Mouse (Mus musculus): ENCODE data around the gene Cdrt4. TPM values are rescaled to one million over a fixed set of nuclear protein-coding genes. Genes with fewer than 3 reads are reported as not detected.

Cdrt4 gene
- total RNA-seq, 2 experiments from 2014 or later: not detected

DNA sequence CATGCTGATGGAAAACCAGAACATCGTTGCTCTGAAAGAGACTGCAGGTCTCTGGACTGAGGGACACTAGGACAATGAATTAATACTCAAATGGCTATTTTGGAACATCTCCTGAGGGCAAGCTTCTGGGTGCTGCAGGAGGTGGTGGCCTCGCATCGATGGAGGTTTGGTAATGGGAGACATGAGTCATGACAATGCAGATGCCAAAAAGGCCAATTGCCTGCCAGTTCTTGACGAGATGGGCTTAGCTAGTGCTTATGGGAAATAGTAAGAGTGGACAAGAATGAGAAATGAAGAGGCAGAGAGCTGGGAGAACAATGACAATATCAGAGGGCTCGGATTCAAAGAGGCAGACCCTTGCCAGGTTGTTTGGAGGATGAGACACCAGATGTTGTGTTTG lies 72.5 kb downstream of the Cdrt4 start:
- intact Hi-C loops (cut with DNase I): no loop called here
- no peak for DNase-seq (ENCODE audit: low spot score in 2 of 2)

DNA sequence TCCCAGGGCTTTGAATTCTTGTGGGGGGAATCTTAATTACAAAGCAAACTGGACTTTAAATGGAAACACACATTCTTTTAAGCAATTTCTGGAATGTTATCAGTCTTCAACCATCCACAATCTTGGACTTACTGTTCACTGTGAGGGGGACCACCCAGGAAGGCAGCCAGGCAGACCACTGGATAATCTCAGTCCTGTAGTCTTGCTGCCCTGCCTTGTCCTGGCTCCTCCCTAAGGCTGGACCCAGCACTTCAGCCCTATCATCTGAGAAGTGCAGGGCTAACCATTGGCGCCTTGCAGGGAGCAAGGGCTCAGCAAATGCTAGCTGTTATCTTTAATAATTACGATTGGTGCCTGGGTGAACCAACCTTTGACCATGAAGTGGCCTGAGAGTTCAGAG lies 73.1 kb downstream of the Cdrt4 start:
- intact Hi-C loops (cut with DNase I): no loop called here
- no peak for DNase-seq (ENCODE audit: low spot score in 2 of 2)

DNA sequence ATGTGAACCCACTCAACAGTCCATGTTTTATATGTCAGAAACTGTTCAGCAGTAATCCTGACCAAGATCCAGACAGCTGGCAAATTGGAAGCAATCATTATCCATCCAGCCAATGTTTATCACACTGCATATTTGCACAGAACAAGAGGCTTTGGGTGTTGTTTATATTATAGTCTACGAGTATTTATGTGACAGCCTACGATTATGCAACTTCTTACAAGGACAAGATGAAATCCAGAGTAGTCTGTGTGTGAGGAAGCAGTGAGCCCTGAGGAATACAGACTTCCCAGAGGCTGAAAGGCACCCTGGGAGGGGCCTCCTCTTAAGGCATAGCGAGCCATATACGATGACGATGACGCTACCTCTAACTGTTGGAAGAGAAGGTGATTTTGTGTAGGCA lies 74.5 kb downstream of the Cdrt4 start:
- peak in 1 of 2 experiments; percentile 19 for DNase-seq (ENCODE audit: low spot score in 2 of 2)
- intact Hi-C loops (cut with DNase I): no loop called here

DNA sequence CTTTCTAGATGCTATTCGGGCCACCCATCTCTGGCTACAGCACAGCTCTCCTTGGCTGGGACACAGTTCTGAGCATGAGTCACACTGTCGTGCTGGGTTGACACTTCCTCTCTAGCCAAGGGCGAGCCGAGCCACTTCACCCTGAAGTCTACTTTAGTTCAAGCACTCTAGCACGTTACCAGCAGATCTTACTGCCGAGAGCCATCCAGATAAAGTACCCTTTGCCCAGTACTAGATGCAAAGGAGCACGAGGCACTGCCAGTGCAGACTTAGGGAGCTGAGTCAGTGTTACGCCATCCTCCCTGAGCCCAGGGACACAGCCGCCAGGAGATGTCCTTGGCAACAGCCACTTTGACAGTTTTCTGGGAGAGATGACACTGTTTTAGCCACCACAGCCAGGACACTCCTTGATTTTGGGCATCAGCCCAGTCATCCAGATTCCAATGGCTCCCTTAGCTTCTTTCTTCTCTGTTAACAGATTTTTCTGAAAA lies 75.7 kb downstream of the Cdrt4 start:
- intact Hi-C loops (cut with DNase I): no loop called here
- DNase-seq (ENCODE audit: low spot score in 2 of 2): peak; percentile 39 to 67

DNA sequence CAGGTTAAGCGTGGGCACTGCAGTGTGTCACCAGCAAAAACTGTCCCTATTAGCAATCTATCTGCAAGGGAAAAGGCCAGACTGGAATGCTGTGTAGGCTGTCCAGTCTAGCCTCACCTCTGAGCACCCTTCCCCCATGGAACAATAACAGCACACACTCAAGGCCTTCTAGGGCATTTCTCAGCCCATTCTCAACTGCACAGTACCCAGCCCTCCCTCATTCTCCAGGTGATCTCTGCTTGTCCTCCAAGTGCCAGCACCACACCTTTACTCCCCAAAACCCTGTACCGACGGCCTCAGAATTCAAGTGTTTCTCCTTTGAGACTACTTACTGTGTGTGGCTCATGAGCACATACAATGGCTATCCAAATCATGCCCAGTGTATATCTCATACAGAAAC lies 77.1 kb downstream of the Cdrt4 start:
- no peak for DNase-seq (ENCODE audit: low spot score in 2 of 2)
- intact Hi-C loops (cut with DNase I): no loop called here

DNA sequence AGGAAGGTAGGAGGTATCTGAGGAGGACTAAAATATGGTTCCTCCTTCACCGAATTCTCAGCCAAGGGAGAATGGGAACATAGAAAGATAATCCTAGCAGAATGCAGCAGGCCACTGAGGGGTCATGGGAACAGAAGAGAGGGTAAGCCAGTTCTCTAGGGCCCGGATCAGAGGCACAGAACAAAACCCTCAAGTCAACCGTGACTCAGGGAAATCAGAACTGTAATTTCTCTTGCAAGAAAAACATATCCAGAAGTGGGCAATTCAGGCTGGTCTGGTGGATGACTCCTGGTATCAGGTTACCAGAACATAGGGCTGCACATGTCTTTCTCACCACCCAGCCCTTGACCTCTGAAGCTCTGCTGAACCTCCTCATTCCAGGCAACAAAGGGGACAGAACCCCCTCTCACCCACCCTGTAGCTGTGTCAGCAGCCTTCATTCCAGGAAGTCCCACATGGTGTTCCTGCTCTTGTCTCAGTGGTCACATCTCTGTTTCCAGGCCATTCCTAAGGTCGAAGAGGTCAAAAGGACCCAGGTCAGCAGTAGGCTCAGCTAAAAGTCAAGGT lies 78.2 kb downstream of the Cdrt4 start:
- intact Hi-C loops (cut with DNase I): no loop called here
- no peak for DNase-seq (ENCODE audit: low spot score in 2 of 2)

DNA sequence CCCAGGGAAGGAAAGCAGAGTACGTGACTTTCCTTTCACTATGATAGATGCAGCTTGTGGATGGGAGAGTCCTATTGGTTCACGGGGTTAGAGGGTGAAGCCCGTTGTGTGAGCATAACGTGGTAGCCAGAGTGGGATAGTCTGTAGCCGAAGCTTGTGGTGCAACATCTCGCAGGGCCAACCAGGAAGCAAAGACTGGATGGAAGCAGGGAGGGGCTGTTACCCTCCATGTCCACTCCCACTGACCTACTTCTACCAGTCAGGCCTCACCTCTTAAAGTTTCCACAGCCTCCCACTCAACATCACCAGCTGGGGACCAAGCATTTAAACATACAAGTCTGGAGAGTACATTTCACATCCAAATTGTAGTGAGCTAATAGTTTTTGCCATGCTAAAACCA lies 78.7 kb downstream of the Cdrt4 start:
- no peak for DNase-seq (ENCODE audit: low spot score in 2 of 2)
- intact Hi-C loops (cut with DNase I): no loop called here

DNA sequence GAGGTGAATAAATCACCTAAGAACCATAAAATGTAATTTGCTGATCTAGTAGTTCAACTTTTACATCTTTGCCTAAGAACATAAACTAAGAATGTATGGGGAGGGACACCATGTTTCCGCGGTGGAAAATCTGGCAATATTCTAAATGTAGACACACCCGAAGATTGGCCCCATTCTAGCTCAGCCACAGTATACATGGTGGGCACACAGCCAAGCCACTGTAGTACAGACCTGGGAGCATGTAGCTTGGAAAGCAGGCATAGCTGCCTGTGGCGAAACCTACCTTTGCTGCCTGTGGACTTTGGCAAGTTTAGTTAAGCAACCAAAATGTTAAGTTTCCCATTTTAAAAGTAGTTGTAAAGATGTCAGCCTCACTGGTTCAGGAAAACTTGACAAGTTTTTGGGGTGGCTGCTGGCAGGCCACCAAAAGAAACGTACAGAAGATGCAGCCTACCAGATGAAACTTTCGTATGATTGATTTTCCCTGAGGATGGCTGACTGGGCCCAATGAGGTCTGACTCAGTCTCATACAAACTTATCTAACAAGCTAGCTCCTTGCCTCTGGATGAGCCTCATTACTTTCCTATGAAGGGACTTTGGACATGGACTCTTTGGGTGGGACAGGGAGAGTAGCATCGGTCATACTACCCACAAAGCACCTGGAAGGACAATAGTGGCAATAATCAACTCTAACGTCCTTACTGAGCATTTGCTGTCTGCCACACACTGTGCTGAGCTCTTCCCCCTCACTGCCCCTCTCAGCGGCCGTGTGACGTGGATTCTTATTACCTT lies 84.6 kb downstream of the Cdrt4 start:
- intact Hi-C loops (cut with DNase I): no loop called here
- DNase-seq (ENCODE audit: low spot score in 2 of 2): no peak

DNA sequence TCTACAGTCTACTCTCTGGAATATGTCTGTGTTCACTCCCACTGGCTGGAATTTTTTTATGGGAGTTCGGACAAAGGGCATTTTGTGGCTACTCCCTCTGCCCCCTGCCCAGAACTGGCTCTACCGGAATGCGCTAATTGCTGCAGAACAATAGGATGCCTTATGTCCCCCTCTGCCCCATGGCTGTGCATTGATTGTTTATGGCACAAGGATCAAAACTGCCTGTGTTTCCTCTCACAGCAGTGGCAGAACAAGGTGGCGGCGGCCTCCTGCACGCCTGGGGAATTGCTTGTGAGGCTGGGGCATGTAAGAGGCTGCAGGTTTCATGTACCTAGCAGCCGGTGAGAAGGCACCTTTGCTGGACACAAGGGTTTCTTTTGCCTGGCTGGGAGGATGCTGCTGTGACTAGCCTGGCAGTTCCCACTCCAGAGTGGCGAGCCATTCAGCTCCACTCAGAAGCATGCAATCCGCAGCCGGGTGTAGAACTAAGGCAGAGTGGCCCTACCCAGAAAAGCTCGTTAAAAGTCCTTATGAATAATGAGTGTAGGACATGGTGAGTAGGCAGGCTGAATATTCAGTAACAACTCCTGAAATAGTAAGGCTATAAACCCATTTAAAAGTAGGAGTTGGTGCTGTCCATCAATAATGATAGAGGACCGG lies 89.1 kb downstream of the Cdrt4 start:
- peak in 1 of 2 experiments; percentile 9 for DNase-seq (ENCODE audit: low spot score in 2 of 2)
- intact Hi-C loops (cut with DNase I): no loop called here

Other genes starting within 250 kb of the Cdrt4 start
- gene Zfp287, start 219.3 kb upstream of the Cdrt4 start, total RNA-seq (2021): 10 to 100 TPM; 16.5 to 16.6 TPM
- not detected for gene Gm10428, start 198.1 kb upstream of the Cdrt4 start, total RNA-seq (2021)
- 10 to 100 TPM; 21.1 to 22.5 TPM for gene Zfp286, start 161.7 kb upstream of the Cdrt4 start, total RNA-seq (2021)
- gene Trim16, start 131.0 kb upstream of the Cdrt4 start, total RNA-seq (2021): 1 to 10 TPM; 2.0 to 3.2 TPM
- under 1 TPM; 0.39 to 0.57 TPM for gene Fbxw10, start 104.1 kb upstream of the Cdrt4 start, total RNA-seq (2021)
- 10 to 100 TPM; 28.3 to 31.0 TPM for gene Tvp23b, start 71.7 kb upstream of the Cdrt4 start, total RNA-seq (2021)
- not detected for gene Tekt3, start 110.5 kb downstream of the Cdrt4 start, total RNA-seq (2021)
- gene Pmp22, start 177.8 kb downstream of the Cdrt4 start, total RNA-seq (2021): 10 to 100 TPM; 26.4 to 34.5 TPM